Mouse (Mus musculus) liver, embryonic 15.5 days (tissue): Measurements from ENCODE around the gene Ubald1. TPM values are rescaled to one million over a fixed set of nuclear protein-coding genes. Genes with fewer than 3 reads are reported as not detected.

ENCODE experiments used
- ATAC-seq: fragments of 200-750 bp; cut with Nextera tagmentation; 2 replicates; pipeline ENCODE4 v1.8.0; 2017; ENCODE audit warnings: moderate number of reproducible peaks, mild to moderate bottlenecking, moderate library complexity; ENCODE audit not compliant: insufficient read depth
- H3K27ac ChIP-seq: fragments of 300-500 bp; sonication (generic); replicated peaks from 2 replicates; pipeline ENCODE4 v1.5.1; 2015; ENCODE audit warnings: mild to moderate bottlenecking, inconsistent platforms
- H3K27me3 ChIP-seq: fragments of 300-500 bp; sonication (generic); 2 replicates; pipeline ENCODE4 v1.6.1; 2015; ENCODE audit warnings: mild to moderate bottlenecking, inconsistent platforms
- H3K36me3 ChIP-seq: fragments of 300-500 bp; sonication (generic); replicated peaks from 2 replicates; pipeline ENCODE4 v1.6.1; 2015; ENCODE audit warnings: moderate library complexity, mild to moderate bottlenecking, inconsistent platforms
- H3K4me1 ChIP-seq: fragments of 300-500 bp; sonication (generic); replicated peaks from 2 replicates; pipeline ENCODE4 v1.6.1; 2015; ENCODE audit warnings: inconsistent platforms
- H3K4me2 ChIP-seq: fragments of 300-500 bp; sonication (generic); 2 replicates; pipeline ENCODE4 v1.6.1; 2015; ENCODE audit warnings: moderate library complexity, mild to moderate bottlenecking, inconsistent platforms
- H3K4me3 ChIP-seq: fragments of 300-500 bp; sonication (generic); replicated peaks from 2 replicates; pipeline ENCODE4 v1.5.1; 2015; ENCODE audit warnings: mild to moderate bottlenecking, inconsistent platforms
- H3K9ac ChIP-seq: fragments of 300-500 bp; sonication (generic); 2 replicates; pipeline ENCODE4 v1.6.1; 2015; ENCODE audit warnings: moderate library complexity, mild to moderate bottlenecking, inconsistent platforms
- H3K9me3 ChIP-seq: fragments of 300-500 bp; sonication (generic); replicated peaks from 2 replicates; pipeline ENCODE4 v1.6.1; 2016; ENCODE audit warnings: inconsistent platforms
- WGBS: fragments of 180-500 bp; shearing (Covaris S2); methylation state at CpG from one replicate; pipeline ENCODE4 v1.1.7; 2015; ENCODE audit warnings: mixed read lengths; ENCODE audit not compliant: insufficient replicate concordance; 5-methylcytosine and 5-hydroxymethylcytosine counted together
- polyA plus RNA-seq: library from polyadenylated mRNA; unstranded; fragments of >200 nt; fragmentation: Nextera tagmentation; extraction: Ambion mirVana; gene quantifications from 2 replicates; pipeline ENCODE4 v1.2.1, GENCODE M21; 2015

Gene Ubald1
- polyA plus RNA-seq, 1 experiment from 2014 or later: 10.6 TPM

GRCm38 (mm10) chr16:4866101-4866695 is 13.9 kb downstream of the Ubald1 start:
- ATAC-seq: no peak
- Histone ChIP-seq H3K9me3 (no peaks in the 10 kb centered on the region), H3K27me3 (peaks cover under 1% of the 10 kb centered on the region; the same call in 1 of the 2 replicates), H3K9ac (no peak overlapping the region), H3K36me3 (0 out of 2 replicates have a peak, but pooled peaks cover 2% of the 10 kb centered on the region), H3K4me3 (no peak overlapping the region), H3K4me2 (no peak overlapping the region), H3K4me1 (no peaks in the 10 kb centered on the region), H3K27ac (no peak overlapping the region)
- 63% methylated on average over 7 of the region's 7 CpGs for WGBS

- Histone ChIP-seq H3K4me3 (no peak overlapping the region), H3K9ac (no peak overlapping the region), H3K27ac (no peak overlapping the region), H3K27me3 (peaks cover 4% of the 10 kb centered on the region; the same call in 1 of the 2 replicates), H3K4me1 (no peaks in the 10 kb centered on the region), H3K4me2 (no peak overlapping the region), H3K36me3 (no peaks in the 10 kb centered on the region), H3K9me3 (no peaks in the 10 kb centered on the region)
- WGBS: 78% methylated on average over 8 of the region's 8 CpGs
- ATAC-seq: no peak
Observed at GRCm38 (mm10) chr16:4863742-4864141, 16.4 kb downstream of the Ubald1 start.

- H3K9me3 ChIP-seq: no peaks in the 10 kb centered on the region
- H3K4me1 ChIP-seq: no peaks in the 10 kb centered on the region
- WGBS: 23% methylated on average over 9 of the region's 9 CpGs
- no peak overlapping the region; the same call in 1 of the 2 replicates for H3K4me2 ChIP-seq
- no peak overlapping the region for H3K9ac ChIP-seq
- no peaks in the 10 kb centered on the region for H3K36me3 ChIP-seq
- H3K27ac ChIP-seq: no peak overlapping the region
- no peak overlapping the region for H3K4me3 ChIP-seq
- H3K27me3 ChIP-seq: peaks cover 4% of the 10 kb centered on the region; the same call in 1 of the 2 replicates
- ATAC-seq: peak; percentile 62
Observed at GRCm38 (mm10) chr16:4862863-4863483, 17.1 kb downstream of the Ubald1 start.

GRCm38 (mm10) chr16:4861392-4861791 is 18.7 kb downstream of the Ubald1 start:
- H3K4me1 ChIP-seq: no peaks in the 10 kb centered on the region
- H3K27me3 ChIP-seq: peaks cover 8% of the 10 kb centered on the region; the same call in 1 of the 2 replicates
- ATAC-seq: no peak
- no peak overlapping the region for H3K4me2 ChIP-seq
- H3K4me3 ChIP-seq: no peak overlapping the region
- 35% methylated on average over 10 of the region's 10 CpGs for WGBS
- no peaks in the 10 kb centered on the region for H3K9me3 ChIP-seq
- no peaks in the 10 kb centered on the region for H3K36me3 ChIP-seq
- H3K27ac ChIP-seq: no peak overlapping the region
- no peak overlapping the region for H3K9ac ChIP-seq

GRCm38 (mm10) chr16:4855046-4855650 is 25.0 kb downstream of the Ubald1 start:
- WGBS: 46% methylated on average over 5 of the region's 5 CpGs
- ATAC-seq: no peak
- no peak overlapping the region for H3K4me2 ChIP-seq
- peaks cover 27% of the 10 kb centered on the region for H3K27me3 ChIP-seq
- no peaks in the 10 kb centered on the region for H3K36me3 ChIP-seq
- H3K27ac ChIP-seq: no peak overlapping the region
- H3K9me3 ChIP-seq: no peaks in the 10 kb centered on the region
- no peak overlapping the region for H3K4me3 ChIP-seq
- no peaks in the 10 kb centered on the region for H3K4me1 ChIP-seq
- H3K9ac ChIP-seq: no peak overlapping the region

GRCm38 (mm10) chr16:4850938-4851628 is 29.0 kb downstream of the Ubald1 start:
- H3K4me2 ChIP-seq: no peak overlapping the region
- peaks cover 22% of the 10 kb centered on the region for H3K27me3 ChIP-seq
- ATAC-seq: no peak
- no peak overlapping the region for H3K4me3 ChIP-seq
- H3K9me3 ChIP-seq: no peaks in the 10 kb centered on the region
- H3K36me3 ChIP-seq: no peaks in the 10 kb centered on the region
- 54% methylated on average over 5 of the region's 5 CpGs for WGBS
- H3K9ac ChIP-seq: no peak overlapping the region
- no peaks in the 10 kb centered on the region for H3K4me1 ChIP-seq
- no peak overlapping the region for H3K27ac ChIP-seq

GRCm38 (mm10) chr16:4850361-4850760 is 29.8 kb downstream of the Ubald1 start:
- Histone ChIP-seq H3K27me3 (peaks cover 22% of the 10 kb centered on the region), H3K36me3 (no peaks in the 10 kb centered on the region), H3K27ac (no peak overlapping the region), H3K4me3 (no peak overlapping the region), H3K4me2 (no peak overlapping the region), H3K9ac (no peak overlapping the region), H3K4me1 (no peaks in the 10 kb centered on the region), H3K9me3 (no peaks in the 10 kb centered on the region)
- 66% methylated on average over 7 of the region's 7 CpGs for WGBS
- ATAC-seq: no peak

GRCm38 (mm10) chr16:4848090-4848489 is 32.0 kb downstream of the Ubald1 start:
- Histone ChIP-seq H3K4me2 (no peak overlapping the region), H3K4me3 (no peak overlapping the region), H3K27me3 (peaks cover 10% of the 10 kb centered on the region; the same call in 1 of the 2 replicates), H3K36me3 (no peaks in the 10 kb centered on the region), H3K9me3 (no peaks in the 10 kb centered on the region), H3K27ac (no peak overlapping the region), H3K9ac (no peak overlapping the region), H3K4me1 (no peaks in the 10 kb centered on the region)
- ATAC-seq: no peak
- 72% methylated on average over 2 of the region's 2 CpGs for WGBS

GRCm38 (mm10) chr16:4847041-4847440 is 33.1 kb downstream of the Ubald1 start:
- Histone ChIP-seq H3K36me3 (no peaks in the 10 kb centered on the region), H3K4me2 (no peak overlapping the region), H3K27ac (no peak overlapping the region), H3K4me3 (no peak overlapping the region), H3K9me3 (no peaks in the 10 kb centered on the region), H3K4me1 (no peaks in the 10 kb centered on the region), H3K9ac (no peak overlapping the region), H3K27me3 (peaks cover 10% of the 10 kb centered on the region; the same call in 1 of the 2 replicates)
- no peak for ATAC-seq
- 66% methylated on average over 3 of the region's 3 CpGs for WGBS

- Histone ChIP-seq H3K9ac (no peak overlapping the region), H3K27me3 (no peaks in the 10 kb centered on the region), H3K4me1 (no peaks in the 10 kb centered on the region), H3K36me3 (no peaks in the 10 kb centered on the region), H3K27ac (no peak overlapping the region), H3K4me3 (no peak overlapping the region), H3K4me2 (no peak overlapping the region), H3K9me3 (no peaks in the 10 kb centered on the region)
- 59% methylated on average over 8 of the region's 8 CpGs for WGBS
- ATAC-seq: no peak
Observed at GRCm38 (mm10) chr16:4840231-4840630, 39.9 kb downstream of the Ubald1 start.

- H3K36me3 ChIP-seq: no peaks in the 10 kb centered on the region
- 38% methylated on average over 3 of the region's 3 CpGs for whole genome bisulfite sequencing
- no peaks in the 10 kb centered on the region for H3K4me1 ChIP-seq
- H3K27me3 ChIP-seq: no peaks in the 10 kb centered on the region
- ATAC-seq: no peak
- no peak overlapping the region for H3K27ac ChIP-seq
- H3K4me2 ChIP-seq: no peak overlapping the region
- no peak overlapping the region for H3K9ac ChIP-seq
- H3K4me3 ChIP-seq: no peak overlapping the region
- no peaks in the 10 kb centered on the region for H3K9me3 ChIP-seq
Observed at GRCm38 (mm10) chr16:4839552-4839951, 40.6 kb downstream of the Ubald1 start.
